Mouse (Mus musculus) liver, adult 2 months (tissue): ENCODE data around the gene Scube2. TPM values are rescaled to one million over a fixed set of nuclear protein-coding genes. Genes with fewer than 3 reads are reported as not detected.

Experiments used
- DNase-seq: peaks from one replicate; pipeline ENCODE4 v3.0.0-alpha.2; 2011; ENCODE audit warnings: low read depth, low spot score; ENCODE audit errors: extremely low read depth
- H3K27ac ChIP-seq: fragments of 200-500 bp; replicated peaks from 2 replicates; pipeline ENCODE4 v1.5.1; 2012; ENCODE audit warnings: low read depth, mild to moderate bottlenecking, control low read depth, inconsistent platforms, low read length; ENCODE audit not compliant: insufficient read depth
- H3K27me3 ChIP-seq: fragments of 200-500 bp; 2 replicates; pipeline ENCODE4 v1.6.1; 2012; ENCODE audit warnings: mild to moderate bottlenecking, moderate library complexity, low read length, inconsistent platforms; ENCODE audit not compliant: control insufficient read depth, insufficient read depth
- H3K36me3 ChIP-seq: fragments of 200-500 bp; 2 replicates; pipeline ENCODE4 v1.6.1; 2012; ENCODE audit warnings: low read length, inconsistent platforms; ENCODE audit not compliant: control insufficient read depth, insufficient read depth
- H3K4me1 ChIP-seq: fragments of 200-500 bp; 2 replicates; pipeline ENCODE4 v1.6.1; 2011; ENCODE audit warnings: low read length; ENCODE audit not compliant: control insufficient read depth, insufficient read depth
- H3K4me3 ChIP-seq: fragments of 200-500 bp; 2 replicates; pipeline ENCODE4 v1.5.1; 2011; ENCODE audit warnings: low read depth, mild to moderate bottlenecking, control low read depth, low read length, moderate library complexity; ENCODE audit not compliant: insufficient read depth
- H3K79me2 ChIP-seq: fragments of 200-500 bp; 2 replicates; pipeline ENCODE4 v1.6.1; 2012; ENCODE audit warnings: inconsistent platforms, mild to moderate bottlenecking, low read length, moderate library complexity; ENCODE audit not compliant: control insufficient read depth, insufficient read depth
- H3K9ac ChIP-seq: fragments of 200-500 bp; 2 replicates; pipeline ENCODE4 v1.6.1; 2012; ENCODE audit warnings: low read depth, mild to moderate bottlenecking, control low read depth, inconsistent platforms, low read length
- CTCF ChIP-seq: fragments of 200-500 bp; IDR thresholded peaks from 2 replicates; pipeline ENCODE4 v1.5.1; 2011; ENCODE audit warnings: low read depth, low read length, control low read depth
- POLR2A ChIP-seq: fragments of 200-500 bp; IDR thresholded peaks from 2 replicates; pipeline ENCODE4 v1.6.1; 2011; ENCODE audit warnings: low read length, control low read depth; ENCODE audit not compliant: insufficient read depth; ENCODE audit errors: extremely low read depth
- WGBS: fragments of 180-500 bp; shearing (Covaris S2); methylation state at CpG from one replicate; pipeline ENCODE4 v1.1.7; 2018; 5-methylcytosine and 5-hydroxymethylcytosine counted together
- polyA plus RNA-seq: library from polyadenylated mRNA; depleted of rRNA; stranded (reverse); fragments of >200 nt; gene quantifications from 2 replicates; pipeline ENCODE4 v1.2.3, GENCODE M21; 2012
- total RNA-seq: library from RNA; depleted of rRNA; stranded (reverse); fragments of >200 nt; gene quantifications from 2 replicates; pipeline ENCODE4 v1.2.3, GENCODE M21; 2014

Scube2 gene
- total and polyA plus RNA-seq, 2 experiments = under 0.01 TPM; not detected in 1

GRCm38 (mm10) chr7:109792759-109793158 lies 72.7 kb downstream of the Scube2 start:
- no peaks in the 10 kb centered on the region for H3K36me3 ChIP-seq
- DNase-seq = peak; percentile 52
- no peak overlapping the region for H3K9ac ChIP-seq
- no peaks in the 10 kb centered on the region for H3K27me3 ChIP-seq
- H3K4me3 ChIP-seq = no peak overlapping the region
- TF ChIP-seq POLR2A (no peak), CTCF (no peak)
- no peaks in the 10 kb centered on the region for H3K79me2 ChIP-seq
- WGBS = 66% methylated on average over 2 of the region's 2 CpGs
- no peak overlapping the region for H3K27ac ChIP-seq
- no peaks in the 10 kb centered on the region for H3K4me1 ChIP-seq

- Histone ChIP-seq H3K79me2 (no peaks in the 10 kb centered on the region), H3K27me3 (no peaks in the 10 kb centered on the region), H3K27ac (no peak overlapping the region), H3K4me3 (no peak overlapping the region), H3K4me1 (no peaks in the 10 kb centered on the region), H3K9ac (no peak overlapping the region), H3K36me3 (no peaks in the 10 kb centered on the region)
- WGBS = 59% methylated on average over 3 of the region's 3 CpGs
- no peak for DNase-seq
- TF ChIP-seq CTCF (no peak), POLR2A (no peak)
Measured at GRCm38 (mm10) chr7:109790818-109791217, 74.7 kb downstream of the Scube2 start.

GRCm38 (mm10) chr7:109787860-109788259 lies 77.6 kb downstream of the Scube2 start:
- H3K27me3 ChIP-seq = peaks cover 6% of the 10 kb centered on the region; the same call in 1 of the 2 replicates
- WGBS = 77% methylated on average over 2 of the region's 2 CpGs
- no peak for DNase-seq
- H3K4me3 ChIP-seq = no peak overlapping the region
- no peak for TF ChIP-seq POLR2A
- TF ChIP-seq CTCF = no peak
- no peaks in the 10 kb centered on the region for H3K4me1 ChIP-seq
- no peak overlapping the region for H3K27ac ChIP-seq
- H3K79me2 ChIP-seq = no peaks in the 10 kb centered on the region
- H3K9ac ChIP-seq = no peak overlapping the region
- H3K36me3 ChIP-seq = no peaks in the 10 kb centered on the region

GRCm38 (mm10) chr7:109783281-109783680 lies 82.2 kb downstream of the Scube2 start:
- no peak for TF ChIP-seq POLR2A
- TF ChIP-seq CTCF = no peak
- WGBS = 22% methylated on average over 7 of the region's 7 CpGs
- peaks cover 21% of the 10 kb centered on the region; the same call in 1 of the 2 replicates for H3K27me3 ChIP-seq

GRCm38 (mm10) chr7:109781470-109782203 lies 83.8 kb downstream of the Scube2 start, which contains the start of gene Nrip3:
Gene Nrip3 (minus strand): TSS chr7:109782025.
- Histone ChIP-seq H3K27ac (no peak within 1 kb of the TSS), H3K9ac (no peak within 1 kb of the TSS), H3K36me3 (no peaks in the 10 kb centered on the region), H3K4me3 (peak within 1 kb of the TSS; percentile 39; the same call in 1 of the 2 replicates), H3K4me1 (peaks cover 6% of the 10 kb centered on the region), H3K79me2 (no peaks in the 10 kb centered on the region), H3K27me3 (peaks cover 21% of the 10 kb centered on the region; the same call in 1 of the 2 replicates)
- no peak for TF ChIP-seq CTCF
- no peak for TF ChIP-seq POLR2A
- peak; percentile 5 for DNase-seq
- 5% methylated on average over 52 of the region's 52 CpGs for WGBS

More at GRCm38 (mm10) chr7:109783281-109783680, 82.2 kb downstream of the Scube2 start:
- no peak overlapping the region for H3K9ac ChIP-seq
- no peak for DNase-seq
- no peak overlapping the region for H3K27ac ChIP-seq
- H3K36me3 ChIP-seq = no peaks in the 10 kb centered on the region
- no peaks in the 10 kb centered on the region for H3K79me2 ChIP-seq
- H3K4me3 ChIP-seq = no peak overlapping the region
- H3K4me1 ChIP-seq = peaks cover 6% of the 10 kb centered on the region

- Histone ChIP-seq H3K36me3 (no peaks in the 10 kb centered on the region), H3K27ac (no peak overlapping the region), H3K9ac (no peak overlapping the region), H3K27me3 (peaks cover 21% of the 10 kb centered on the region; the same call in 1 of the 2 replicates), H3K4me1 (peaks cover 6% of the 10 kb centered on the region), H3K79me2 (no peaks in the 10 kb centered on the region), H3K4me3 (peak overlapping the region; percentile 39; the same call in 1 of the 2 replicates)
- TF ChIP-seq CTCF = no peak
- no peak for TF ChIP-seq POLR2A
- 2% methylated on average over 24 of the region's 24 CpGs for WGBS
- DNase-seq = no peak
Measured at GRCm38 (mm10) chr7:109781087-109781469, 84.4 kb downstream of the Scube2 start.
